Mouse (Mus musculus) gastrocnemius, postnatal 36 days (tissue): ENCODE results near the gene Ppm1g. TPM values are rescaled to one million over a fixed set of nuclear protein-coding genes. Genes with fewer than 3 reads are reported as not detected.

Experiments used
- DNase-seq, 2 experiments: peaks; one replicate each; pipeline ENCODE4 v3.0.0; 2022
- intact Hi-C: fragments of 180-260 bp; cut with DNase I; formaldehyde crosslinking; loops from one replicate; pipeline ENCODE4 v1.15.1; 2025
- long read RNA-seq, 2 experiments: library from polyadenylated mRNA; stranded (forward); transcript quantifications; one replicate each; pipeline ENCODE4 v2.0.0; 2021
- total RNA-seq, 2 experiments: library from RNA; stranded (reverse); gene quantifications; 2 replicates each; pipeline ENCODE4 v1.2.3; 2021

The Ppm1g gene
- total RNA-seq: 10 to 100 TPM; 33.9 to 47.2 TPM
- long read RNA-seq, experiment 1, transcript Ppm1g-201 (10 exons, 2,307 nt): major isoform, 16 of 26 reads
- long read RNA-seq, experiment 1, partial matches to known transcripts: 3 of 26 reads
- long read RNA-seq, experiment 1, other reads (novel, unspliced or antisense): 7 of 26 reads
- long read RNA-seq, experiment 2, transcript Ppm1g-201 (10 exons, 2,307 nt): major isoform, 33 of 43 reads
- long read RNA-seq, experiment 2, partial matches to known transcripts: 9 of 43 reads
- long read RNA-seq, experiment 2, other reads (novel, unspliced or antisense): 0 of 43 reads

GRCm38 (mm10) chr5:31220448-31221303, at the start of gene Ppm1g:
TSS of gene Ppm1g (minus strand) at chr5:31220687.
- intact Hi-C loops: loop anchor here (2.0 kb wide), 1 partner anchor 20 kb away; the partner anchor contains the start of genes Gm9970 and Nrbp1
- DNase-seq: peak; percentile 96 to 99

DNA sequence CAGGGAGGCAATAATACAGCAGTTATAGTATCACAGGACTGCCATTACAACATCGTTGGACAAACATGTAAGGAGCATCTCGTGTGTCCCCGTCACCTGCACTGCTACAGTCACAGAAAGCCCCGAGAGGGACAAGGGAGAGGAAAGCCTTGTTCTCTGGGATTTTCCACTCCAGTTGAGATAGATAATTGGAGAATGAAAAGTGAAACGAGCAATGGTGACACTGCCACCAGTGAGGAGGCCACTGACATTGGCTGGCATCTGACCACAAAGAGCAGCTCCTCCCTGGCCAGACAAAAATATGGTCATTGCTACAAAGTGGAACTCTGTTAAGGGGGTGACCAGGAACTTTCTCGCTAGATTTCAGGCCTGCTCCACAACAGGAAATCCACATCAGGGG, 47.2 kb upstream of the Ppm1g start:
- intact Hi-C loops: no loop called here
- no peak for DNase-seq

DNA sequence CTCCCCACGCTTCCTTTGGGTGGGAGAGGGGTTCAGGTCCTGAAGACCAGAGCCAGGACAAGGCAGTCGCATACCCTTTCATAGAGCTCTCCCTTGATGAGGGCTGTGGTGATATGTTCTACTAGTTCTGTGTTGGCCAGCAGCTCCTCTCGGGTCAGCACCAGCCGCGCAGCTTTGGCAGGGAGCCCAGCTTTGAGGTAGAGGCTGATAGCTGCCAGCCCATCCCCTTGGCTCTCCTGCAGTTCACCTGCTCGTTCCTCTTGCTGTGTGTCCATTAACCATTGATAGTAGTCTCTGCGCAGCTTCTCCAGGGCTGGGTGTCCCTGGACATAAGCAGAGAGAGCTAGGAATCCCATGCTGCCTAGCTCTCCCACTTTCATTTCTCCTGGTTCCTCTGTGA, 45.6 kb upstream of the Ppm1g start:
- intact Hi-C loops: no loop called here
- no peak for DNase-seq

DNA sequence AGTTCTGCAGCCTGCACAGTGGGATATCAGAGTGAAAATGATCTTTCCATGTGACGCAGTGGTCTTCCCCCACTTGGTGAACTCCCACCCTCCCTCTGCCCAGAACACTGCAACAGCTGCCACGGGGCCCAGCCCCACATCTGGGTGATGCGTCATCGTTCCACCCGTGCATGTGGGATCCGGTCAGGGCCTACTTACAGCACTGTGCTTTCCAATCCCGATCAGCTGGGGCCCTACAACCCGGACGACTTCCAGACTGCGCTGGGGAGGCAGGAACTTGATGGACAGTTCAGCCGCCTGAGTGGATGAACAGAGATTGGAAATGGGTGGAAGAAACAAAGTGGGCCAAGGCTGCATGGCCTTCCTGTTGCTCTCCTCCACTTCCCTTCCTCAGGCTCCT, 37.1 kb upstream of the Ppm1g start:
- intact Hi-C loops: no loop called here
- no peak for DNase-seq

DNA sequence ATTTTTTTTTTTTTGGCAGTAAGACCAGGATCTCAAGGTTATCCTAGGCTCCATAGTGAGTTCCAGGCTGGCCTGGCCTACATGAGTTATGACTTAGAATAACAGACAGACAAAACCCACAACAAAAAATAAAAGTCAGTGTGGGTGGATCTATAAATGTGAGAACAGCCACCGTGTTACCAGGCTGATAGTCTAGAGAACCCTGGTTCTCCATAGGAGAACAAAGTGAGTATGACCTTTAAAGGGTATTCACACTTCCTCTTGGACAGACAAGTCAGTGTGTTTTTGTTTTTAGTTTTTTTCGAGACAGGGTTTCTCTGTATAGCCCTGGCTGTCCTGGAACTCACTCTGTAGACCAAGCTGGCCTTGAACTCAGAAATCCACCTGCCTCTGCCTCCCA, 35.5 kb upstream of the Ppm1g start:
- intact Hi-C loops: no loop called here

DNA sequence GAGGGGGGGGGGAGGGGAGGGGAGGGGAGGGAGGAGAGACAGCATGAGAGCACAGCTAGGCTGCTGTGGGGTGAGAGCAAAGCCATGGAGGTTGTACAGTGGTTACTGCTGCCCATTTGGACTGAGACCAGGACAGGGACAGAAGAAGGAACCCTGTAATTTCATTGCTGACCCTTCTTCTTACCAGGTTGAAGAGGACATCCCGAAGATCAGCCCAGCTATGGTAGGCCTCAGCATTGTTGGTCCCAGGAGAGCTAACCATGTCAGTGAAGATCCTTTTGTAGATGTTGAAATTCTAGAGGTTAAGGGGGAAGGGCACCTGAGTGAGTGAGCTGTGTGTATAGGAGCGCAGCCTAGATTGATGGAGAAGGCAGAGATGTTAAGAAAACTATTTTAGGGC, 34.9 kb upstream of the Ppm1g start:
- no peak for DNase-seq
- intact Hi-C loops: no loop called here

More for the DNA sequence above, 35.5 kb upstream of the Ppm1g start:
- no peak for DNase-seq

- intact Hi-C loops: no loop called here
Observed at GRCm38 (mm10) chr5:31254901-31255300, 34.4 kb upstream of the Ppm1g start.

DNA sequence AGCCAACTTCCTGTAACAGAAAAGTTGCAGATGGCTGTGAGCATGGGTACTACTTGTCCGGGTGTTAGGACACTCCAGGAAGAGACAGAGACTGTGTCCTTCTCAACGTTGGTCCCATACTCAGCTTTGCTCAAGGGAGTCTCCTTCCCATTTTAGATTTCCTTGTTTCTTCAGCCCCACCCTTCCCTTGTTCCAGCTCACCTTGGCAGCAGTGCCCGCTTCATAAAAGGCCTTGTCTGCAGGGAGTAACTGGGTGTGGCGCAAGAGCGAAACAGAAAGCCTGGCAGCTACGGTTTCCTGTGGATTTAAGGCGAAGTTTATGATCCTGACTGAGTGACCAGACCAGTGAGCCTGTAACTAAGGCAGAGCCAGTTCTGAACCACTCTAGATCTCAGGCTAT, 34.0 kb upstream of the Ppm1g start:
- intact Hi-C loops: no loop called here
- peak in 1 of 2 experiments; percentile 20 for DNase-seq

More at GRCm38 (mm10) chr5:31254901-31255300, 34.4 kb upstream of the Ppm1g start:
- DNase-seq: no peak

GRCm38 (mm10) chr5:31253806-31254205, 33.3 kb upstream of the Ppm1g start:
- DNase-seq: no peak
- intact Hi-C loops: no loop called here

GRCm38 (mm10) chr5:31252795-31253545, 32.5 kb upstream of the Ppm1g start:
- DNase-seq: no peak
- intact Hi-C loops: no loop called here

- intact Hi-C loops: no loop called here
- no peak for DNase-seq
Observed at GRCm38 (mm10) chr5:31252151-31252550, 31.7 kb upstream of the Ppm1g start.

DNA sequence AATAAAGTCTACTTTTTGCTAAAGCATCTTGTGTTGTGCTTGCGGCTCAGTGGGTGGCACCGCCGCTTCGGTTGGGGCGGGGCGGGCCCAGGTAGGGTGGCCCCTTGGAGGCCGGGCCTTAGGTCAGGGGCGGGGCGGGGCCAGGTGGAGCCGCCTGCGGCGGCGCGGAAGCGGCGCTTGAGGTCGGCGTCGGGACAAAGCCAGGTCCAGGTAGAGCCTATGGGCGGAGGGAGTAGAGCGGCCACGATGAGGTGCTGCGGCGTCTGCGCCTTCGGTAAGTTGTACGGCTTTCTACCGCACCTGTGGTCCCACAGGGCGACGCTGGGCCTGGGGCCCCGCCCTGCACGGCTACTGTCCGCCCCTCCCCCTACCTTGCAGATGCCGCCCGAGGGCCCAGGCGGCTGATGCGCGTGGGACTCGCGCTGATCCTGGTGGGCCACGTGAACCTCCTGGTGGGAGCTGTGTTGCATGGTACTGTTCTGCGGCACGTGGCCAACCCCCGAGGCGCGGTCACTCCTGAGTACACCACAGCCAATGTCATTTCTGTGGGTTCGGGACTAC, 31.1 kb upstream of the Ppm1g start, which contains the start of gene Krtcap3:
Gene Krtcap3, plus strand, starts transcription at position 151 of the 561 bp plus-strand sequence.
- DNase-seq: no peak
- intact Hi-C loops: no loop called here

DNA sequence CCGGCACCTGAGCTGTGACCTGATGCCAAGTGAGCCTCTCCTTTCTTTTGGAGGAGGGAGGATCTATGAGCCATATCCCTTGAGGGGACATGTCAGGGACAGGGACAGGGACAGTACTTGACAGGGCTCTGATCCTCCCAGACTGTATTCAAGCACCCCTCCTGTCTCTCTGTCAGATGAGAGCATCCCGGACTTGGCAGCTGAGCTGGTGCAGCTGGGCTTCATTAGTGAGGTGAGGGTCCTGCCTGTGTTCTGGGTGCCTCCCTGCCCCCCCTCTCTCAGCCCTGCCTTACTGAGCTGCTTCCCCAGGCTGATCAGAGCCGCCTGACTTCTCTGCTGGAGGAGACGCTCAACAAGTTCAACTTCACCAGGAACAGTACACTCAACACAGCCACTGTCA, 30.2 kb upstream of the Ppm1g start:
- intact Hi-C loops: no loop called here
- DNase-seq: no peak

DNA sequence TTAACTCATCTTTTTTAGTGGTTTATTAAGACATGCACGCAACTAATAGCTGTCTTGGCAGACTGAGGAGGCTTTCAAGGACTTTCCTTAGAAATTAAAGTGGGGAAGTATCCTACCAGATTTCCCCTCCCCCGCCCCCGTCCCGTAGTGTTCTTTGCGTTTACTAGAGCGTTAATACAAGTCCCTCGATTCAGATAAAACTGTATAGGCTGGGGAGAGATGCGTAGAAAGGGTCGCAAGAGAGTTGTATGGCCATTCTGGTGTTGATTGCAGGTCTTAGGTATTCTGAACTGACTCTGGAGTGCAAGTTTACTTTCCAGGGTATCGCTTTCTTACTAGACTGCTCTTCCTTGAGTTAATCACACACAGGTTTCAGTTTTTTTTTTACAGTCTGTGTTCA, 21.7 kb upstream of the Ppm1g start:
- no peak for DNase-seq
- intact Hi-C loops: loop anchor here (5.0 kb wide), 1 partner anchor 45 kb away; no protein-coding TSS in a partner anchor

DNA sequence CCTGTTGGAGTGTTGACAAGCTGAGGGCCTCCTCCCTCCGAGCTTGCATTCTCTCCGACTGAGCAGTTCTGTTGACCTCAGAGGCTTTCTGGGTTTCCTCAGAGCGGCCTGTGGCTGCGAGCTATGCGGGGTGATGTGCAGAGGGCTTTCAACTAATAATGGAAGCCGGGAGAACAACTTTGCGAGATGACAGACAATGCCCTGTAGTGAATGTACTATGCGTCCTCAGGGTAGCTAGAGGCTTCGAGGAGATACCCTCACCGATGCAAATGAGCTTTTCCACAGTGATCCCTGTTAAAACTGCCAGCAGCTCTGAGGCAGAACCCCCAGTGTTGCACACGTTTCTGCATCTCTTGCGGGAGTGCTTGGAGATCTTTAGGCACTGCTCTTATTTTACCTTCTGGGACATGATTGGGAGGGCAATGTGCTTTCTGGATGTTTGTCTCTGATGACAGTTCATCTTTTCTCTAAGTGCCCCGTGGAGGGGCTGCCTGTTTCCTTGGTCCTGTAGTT, 21.1 kb upstream of the Ppm1g start:
- no peak for DNase-seq
- intact Hi-C loops: loop anchor here (2.0 to 5.0 kb wide), 2 partner anchors 21 to 46 kb away; partner anchors contain the start of gene Ppm1g

DNA sequence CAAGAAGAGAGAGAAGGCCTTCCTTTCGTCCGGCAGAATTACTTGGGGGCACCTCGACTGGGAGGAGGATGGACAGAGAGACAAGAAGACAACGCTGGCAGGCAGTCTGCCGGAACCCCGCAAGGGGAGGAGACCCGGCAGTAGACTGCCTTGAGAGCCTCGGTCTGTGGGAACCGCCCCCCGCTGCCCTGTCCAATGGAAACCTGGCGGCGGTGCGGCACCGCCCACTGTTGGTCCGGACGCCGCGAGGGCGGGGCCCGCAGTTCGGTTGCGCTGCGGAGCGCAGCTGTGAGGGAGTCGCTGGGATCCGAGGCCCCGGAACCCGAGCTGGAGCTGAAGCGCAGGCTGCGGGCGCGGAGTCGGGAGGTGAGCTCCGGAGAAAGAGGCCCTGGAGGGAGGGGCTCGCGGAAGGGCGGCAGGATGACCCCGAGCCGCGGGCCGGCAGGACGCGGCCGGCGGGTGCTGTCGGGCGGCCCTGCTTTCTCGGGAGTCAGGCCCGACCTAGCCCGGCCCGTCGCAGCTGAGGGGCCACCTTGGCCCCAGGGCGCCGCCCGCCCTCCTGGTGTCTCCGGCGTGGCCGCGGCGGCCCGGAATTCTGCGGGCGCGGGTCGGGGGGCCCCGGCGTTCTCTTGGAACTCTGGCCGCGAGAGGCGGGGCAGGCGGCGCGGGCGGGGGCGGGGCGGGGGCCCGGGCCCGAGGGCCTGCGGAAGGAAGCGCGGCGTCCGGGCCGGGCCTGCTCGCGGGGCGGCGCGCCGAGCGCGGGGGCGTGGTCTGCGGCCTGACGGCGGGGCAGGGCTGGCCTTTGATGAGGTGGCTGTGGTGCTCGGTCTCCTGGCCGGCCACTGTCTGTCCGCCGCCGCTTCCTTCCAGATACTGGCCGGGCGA, 20.4 kb upstream of the Ppm1g start, which contains the start of the genes Nrbp1 and Gm9970:
Gene Nrbp1, plus strand, starts transcription at position 228 of the 885 bp plus-strand sequence.
Gene Gm9970, minus strand, starts transcription at position 596 of the 885 bp plus-strand sequence.
- intact Hi-C loops: loop anchor here (2.0 to 5.0 kb wide), 2 partner anchors 20 to 46 kb away; partner anchors contain the start of gene Ppm1g
- DNase-seq: peak; percentile 93 to 95

DNA sequence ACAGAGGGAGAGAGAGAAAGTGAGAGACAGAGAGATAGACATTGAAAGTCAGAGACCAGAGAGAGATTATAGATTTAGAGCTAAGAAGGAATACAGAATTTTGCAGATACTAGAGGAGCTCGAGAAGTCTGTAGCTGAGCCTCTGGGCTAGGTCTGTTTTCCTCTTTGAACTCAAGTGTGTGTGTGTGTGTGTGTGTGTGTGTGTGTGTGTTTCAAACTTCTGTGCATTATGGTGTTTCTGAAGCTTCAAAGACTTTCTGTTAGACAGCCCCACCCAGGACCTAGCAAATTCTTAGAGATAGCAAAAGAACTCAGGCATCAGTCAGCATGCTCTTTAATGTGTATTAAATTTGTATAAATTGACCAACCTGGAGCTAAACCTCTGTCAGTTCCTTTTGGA, 6.2 kb upstream of the Ppm1g start:
- DNase-seq: no peak
- intact Hi-C loops: no loop called here

DNA sequence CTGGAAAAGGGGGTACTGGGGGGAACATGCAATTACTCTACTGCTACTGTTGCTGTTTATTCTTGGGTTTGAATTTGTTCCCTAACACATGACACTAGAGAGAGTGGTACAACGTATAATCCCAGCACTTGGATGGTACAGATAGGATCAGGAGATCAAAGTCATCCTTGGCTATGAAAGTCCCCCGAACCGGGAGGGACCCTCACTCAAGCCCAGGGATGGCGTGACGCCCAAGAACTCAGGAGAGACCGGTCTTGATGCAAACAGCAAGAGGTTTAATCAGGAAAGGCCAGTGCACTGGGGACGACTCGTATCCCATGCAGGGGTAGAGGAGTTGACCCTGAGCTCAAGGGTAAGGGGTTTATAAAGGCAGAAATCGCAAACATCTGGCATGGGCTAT, 2.2 kb upstream of the Ppm1g start:
- intact Hi-C loops: no loop called here
- no peak for DNase-seq
